Mouse (Mus musculus): Measurements from ENCODE around the gene Mks1.

Mks1 gene

GRCm38 (mm10) chr11:87875436-87875835, 22.4 kb downstream of the Mks1 start, which contains the start of gene Epx:
Gene Epx, minus strand, starts transcription at chr11:87875536.
- no peak for DNase-seq (ENCODE audit: low spot score in 2 of 2)

DNA sequence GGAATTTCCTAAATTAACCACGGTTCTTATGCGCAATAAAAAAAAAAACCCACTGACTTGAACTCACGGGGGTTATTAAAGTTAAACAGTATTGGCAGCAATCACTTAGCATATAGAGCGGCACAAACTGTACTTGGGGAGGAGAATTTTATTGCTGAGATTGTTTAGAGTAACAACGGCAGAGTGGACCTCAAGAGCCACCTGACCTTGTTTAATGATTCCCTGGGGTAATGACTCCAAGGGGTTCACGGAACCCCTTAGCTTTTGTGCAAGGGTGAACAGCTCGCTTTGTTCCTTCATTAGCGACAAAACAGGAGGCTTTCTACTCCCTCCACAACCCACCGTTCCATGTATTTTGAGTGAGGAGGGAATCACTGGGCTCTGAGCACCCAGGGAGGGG, 26.8 kb downstream of the Mks1 start:
- DNase-seq (ENCODE audit: low spot score in 2 of 2): no peak

DNA sequence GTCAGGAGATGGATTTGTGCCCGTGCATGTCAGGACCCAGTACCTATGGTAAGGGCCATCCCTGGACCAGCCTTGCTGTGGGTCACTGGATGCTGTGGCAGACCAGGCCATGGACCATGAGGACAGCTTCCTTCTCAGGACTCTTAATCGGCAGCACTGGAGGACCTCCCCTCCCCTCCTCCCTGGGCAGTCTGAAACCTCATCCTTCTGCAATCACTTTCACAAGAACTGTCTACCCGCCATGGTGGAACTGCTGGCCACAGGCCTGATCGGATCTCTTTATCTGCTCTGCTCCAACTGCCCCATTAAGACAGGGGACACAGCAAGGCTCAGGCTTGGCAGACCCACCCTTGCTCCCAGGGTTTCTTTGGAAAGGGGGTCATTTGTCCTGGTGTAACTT, 28.7 kb downstream of the Mks1 start:
- no peak for DNase-seq (ENCODE audit: low spot score in 2 of 2)

- DNase-seq (ENCODE audit: low spot score in 2 of 2): no peak
Observed at GRCm38 (mm10) chr11:87883493-87883892, 30.5 kb downstream of the Mks1 start.

GRCm38 (mm10) chr11:87884856-87885255, 31.8 kb downstream of the Mks1 start:
- DNase-seq (ENCODE audit: low spot score in 2 of 2): no peak

DNA sequence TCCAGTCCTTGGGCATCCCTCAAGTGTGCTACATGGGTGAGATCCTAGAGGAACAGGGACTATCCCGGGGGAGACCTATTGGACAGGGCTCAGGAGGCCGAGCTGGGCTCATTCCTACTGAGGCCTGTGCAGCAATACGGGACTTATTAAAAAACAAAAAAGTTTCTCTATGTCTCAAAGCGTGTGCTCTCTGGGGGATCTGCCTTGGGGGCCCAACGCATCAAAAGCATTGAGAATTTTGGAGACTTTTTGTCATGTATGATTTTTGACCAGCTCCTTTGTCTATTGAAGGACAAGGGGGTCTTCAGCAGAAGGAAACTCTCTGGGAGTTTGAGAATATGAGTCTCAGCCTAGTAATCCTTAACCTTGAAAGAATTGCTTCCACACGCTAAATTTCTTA, 39.2 kb downstream of the Mks1 start, which contains the start of gene Olfr462:
Gene Olfr462, minus strand, starts transcription at position 101 of the 400 bp plus-strand sequence.
- DNase-seq (ENCODE audit: low spot score in 2 of 2): no peak

- no peak for DNase-seq (ENCODE audit: low spot score in 2 of 2)
Observed at GRCm38 (mm10) chr11:87897287-87897686, 44.3 kb downstream of the Mks1 start, which contains the start of gene Olfr463. Gene Olfr463, minus strand, starts transcription at chr11:87897387.

GRCm38 (mm10) chr11:87904331-87904730, 51.3 kb downstream of the Mks1 start:
- DNase-seq (ENCODE audit: low spot score in 2 of 2): no peak

Data from spleen, postnatal 14 days (tissue).